Mouse (Mus musculus): ENCODE results near the gene Gm20388. TPM values are rescaled to one million over a fixed set of nuclear protein-coding genes. Genes with fewer than 3 reads are reported as not detected.

Gm20388 gene
- polyA plus RNA-seq, 1 experiment from 2014 or later = 1.4 TPM

- WGBS (ENCODE audit: insufficient replicate concordance) = 60% methylated on average over 11 of the region's 11 CpGs
- no peak overlapping the region for H3K4me3 ChIP-seq (ENCODE audit: low read depth, low read length)
- H3K9me3 ChIP-seq (replicated peaks; ENCODE audit: control insufficient read depth, low read length) = no peaks in the 10 kb centered on the region
- no peak overlapping the region for H3K4me2 ChIP-seq (ENCODE audit: low read depth, low read length)
- ATAC-seq (ENCODE audit: low read depth) = no peak
- peaks cover 7% of the 10 kb centered on the region for H3K4me1 ChIP-seq (ENCODE audit: control insufficient read depth, low read depth, low read length)
- H3K27ac ChIP-seq (ENCODE audit: low read length) = no peak overlapping the region
- H3K36me3 ChIP-seq (ENCODE audit: control insufficient read depth, insufficient read depth) = no peaks in the 10 kb centered on the region
- H3K27me3 ChIP-seq (ENCODE audit: control insufficient read depth, insufficient read depth, low read depth, low read length) = no peaks in the 10 kb centered on the region
- H3K9ac ChIP-seq (ENCODE audit: low read depth, low read length) = no peak overlapping the region
These were observed 4373.1 kb downstream of the Gm20388 start for GRCm38 (mm10) chr8:124283644-124284332.

GRCm38 (mm10) chr8:124284333-124284711 is 4373.7 kb downstream of the Gm20388 start:
- ATAC-seq (ENCODE audit: low read depth) = no peak
- Histone ChIP-seq H3K4me2 (ENCODE audit: low read depth, low read length) (no peak overlapping the region), H3K4me3 (ENCODE audit: low read depth, low read length) (no peak overlapping the region), H3K9me3 (replicated peaks; ENCODE audit: control insufficient read depth, low read length) (no peaks in the 10 kb centered on the region), H3K9ac (ENCODE audit: low read depth, low read length) (no peak overlapping the region), H3K36me3 (ENCODE audit: control insufficient read depth, insufficient read depth) (no peaks in the 10 kb centered on the region), H3K27ac (ENCODE audit: low read length) (no peak overlapping the region), H3K27me3 (ENCODE audit: control insufficient read depth, insufficient read depth, low read depth, low read length) (no peaks in the 10 kb centered on the region), H3K4me1 (ENCODE audit: control insufficient read depth, low read depth, low read length) (peaks cover 7% of the 10 kb centered on the region)
- 47% methylated on average over 6 of the region's 6 CpGs for WGBS (ENCODE audit: insufficient replicate concordance)

- peaks cover 4% of the 10 kb centered on the region for H3K4me1 ChIP-seq (ENCODE audit: control insufficient read depth, low read depth, low read length)
- H3K27me3 ChIP-seq (ENCODE audit: control insufficient read depth, insufficient read depth, low read depth, low read length) = no peaks in the 10 kb centered on the region
- H3K36me3 ChIP-seq (ENCODE audit: control insufficient read depth, insufficient read depth) = no peaks in the 10 kb centered on the region
- 61% methylated on average over 9 of the region's 9 CpGs for WGBS (ENCODE audit: insufficient replicate concordance)
- H3K4me2 ChIP-seq (ENCODE audit: low read depth, low read length) = no peak overlapping the region
- H3K4me3 ChIP-seq (ENCODE audit: low read depth, low read length) = no peak overlapping the region
- no peak overlapping the region for H3K27ac ChIP-seq (ENCODE audit: low read length)
- no peaks in the 10 kb centered on the region for H3K9me3 ChIP-seq (replicated peaks; ENCODE audit: control insufficient read depth, low read length)
- no peak for ATAC-seq (ENCODE audit: low read depth)
- no peak overlapping the region for H3K9ac ChIP-seq (ENCODE audit: low read depth, low read length)
These were observed 4374.4 kb downstream of the Gm20388 start for GRCm38 (mm10) chr8:124284984-124285576.

- Histone ChIP-seq H3K4me2 (ENCODE audit: low read depth, low read length) (no peak overlapping the region), H3K4me1 (ENCODE audit: control insufficient read depth, low read depth, low read length) (peaks cover 4% of the 10 kb centered on the region), H3K36me3 (ENCODE audit: control insufficient read depth, insufficient read depth) (no peaks in the 10 kb centered on the region), H3K27ac (ENCODE audit: low read length) (no peak overlapping the region), H3K4me3 (ENCODE audit: low read depth, low read length) (no peak overlapping the region), H3K9ac (ENCODE audit: low read depth, low read length) (no peak overlapping the region), H3K27me3 (ENCODE audit: control insufficient read depth, insufficient read depth, low read depth, low read length) (no peaks in the 10 kb centered on the region), H3K9me3 (replicated peaks; ENCODE audit: control insufficient read depth, low read length) (no peaks in the 10 kb centered on the region)
- no peak for ATAC-seq (ENCODE audit: low read depth)
- 45% methylated on average over 4 of the region's 4 CpGs for WGBS (ENCODE audit: insufficient replicate concordance)
These were observed 4376.0 kb downstream of the Gm20388 start for GRCm38 (mm10) chr8:124286461-124287124.

- Histone ChIP-seq H3K4me2 (ENCODE audit: low read depth, low read length) (no peak overlapping the region), H3K36me3 (ENCODE audit: control insufficient read depth, insufficient read depth) (no peaks in the 10 kb centered on the region), H3K27ac (ENCODE audit: low read length) (no peak overlapping the region), H3K4me3 (ENCODE audit: low read depth, low read length) (no peak overlapping the region), H3K9ac (ENCODE audit: low read depth, low read length) (no peak overlapping the region), H3K9me3 (replicated peaks; ENCODE audit: control insufficient read depth, low read length) (no peaks in the 10 kb centered on the region), H3K27me3 (ENCODE audit: control insufficient read depth, insufficient read depth, low read depth, low read length) (no peaks in the 10 kb centered on the region), H3K4me1 (ENCODE audit: control insufficient read depth, low read depth, low read length) (peaks cover 3% of the 10 kb centered on the region)
- no peak for ATAC-seq (ENCODE audit: low read depth)
- 45% methylated on average over 4 of the region's 4 CpGs for WGBS (ENCODE audit: insufficient replicate concordance)
These were observed 4377.7 kb downstream of the Gm20388 start for GRCm38 (mm10) chr8:124288215-124288864.

- no peaks in the 10 kb centered on the region for H3K36me3 ChIP-seq (ENCODE audit: control insufficient read depth, insufficient read depth)
- H3K27ac ChIP-seq (ENCODE audit: low read length) = no peak overlapping the region
- no peaks in the 10 kb centered on the region for H3K9me3 ChIP-seq (replicated peaks; ENCODE audit: control insufficient read depth, low read length)
- ATAC-seq (ENCODE audit: low read depth) = no peak
- H3K4me2 ChIP-seq (ENCODE audit: low read depth, low read length) = no peak overlapping the region
- H3K4me1 ChIP-seq (ENCODE audit: control insufficient read depth, low read depth, low read length) = peaks cover 4% of the 10 kb centered on the region; the same call in 1 of the 2 replicates
- H3K27me3 ChIP-seq (ENCODE audit: control insufficient read depth, insufficient read depth, low read depth, low read length) = no peaks in the 10 kb centered on the region
- H3K9ac ChIP-seq (ENCODE audit: low read depth, low read length) = no peak overlapping the region
- WGBS (ENCODE audit: insufficient replicate concordance) = 74% methylated on average over 5 of the region's 5 CpGs
- H3K4me3 ChIP-seq (ENCODE audit: low read depth, low read length) = no peak overlapping the region
These were observed 4378.9 kb downstream of the Gm20388 start for GRCm38 (mm10) chr8:124289481-124290050.

GRCm38 (mm10) chr8:124290911-124291691 is 4380.5 kb downstream of the Gm20388 start:
- no peaks in the 10 kb centered on the region for H3K27me3 ChIP-seq (ENCODE audit: control insufficient read depth, insufficient read depth, low read depth, low read length)
- ATAC-seq (ENCODE audit: low read depth) = no peak
- H3K27ac ChIP-seq (ENCODE audit: low read length) = no peak overlapping the region
- H3K4me1 ChIP-seq (ENCODE audit: control insufficient read depth, low read depth, low read length) = peaks cover 4% of the 10 kb centered on the region; the same call in 1 of the 2 replicates
- no peak overlapping the region for H3K4me3 ChIP-seq (ENCODE audit: low read depth, low read length)
- no peak overlapping the region for H3K4me2 ChIP-seq (ENCODE audit: low read depth, low read length)
- no peak overlapping the region for H3K9ac ChIP-seq (ENCODE audit: low read depth, low read length)
- 77% methylated on average over 9 of the region's 9 CpGs for WGBS (ENCODE audit: insufficient replicate concordance)
- H3K9me3 ChIP-seq (replicated peaks; ENCODE audit: control insufficient read depth, low read length) = no peaks in the 10 kb centered on the region
- H3K36me3 ChIP-seq (ENCODE audit: control insufficient read depth, insufficient read depth) = no peaks in the 10 kb centered on the region

GRCm38 (mm10) chr8:124291693-124292092 is 4381.1 kb downstream of the Gm20388 start:
- H3K27ac ChIP-seq (ENCODE audit: low read length) = no peak overlapping the region
- no peaks in the 10 kb centered on the region for H3K27me3 ChIP-seq (ENCODE audit: control insufficient read depth, insufficient read depth, low read depth, low read length)
- peak; percentile 59 for ATAC-seq (ENCODE audit: low read depth)
- no peaks in the 10 kb centered on the region for H3K36me3 ChIP-seq (ENCODE audit: control insufficient read depth, insufficient read depth)
- H3K4me2 ChIP-seq (ENCODE audit: low read depth, low read length) = no peak overlapping the region
- 73% methylated on average over 5 of the region's 5 CpGs for WGBS (ENCODE audit: insufficient replicate concordance)
- H3K4me3 ChIP-seq (ENCODE audit: low read depth, low read length) = no peak overlapping the region
- H3K9me3 ChIP-seq (replicated peaks; ENCODE audit: control insufficient read depth, low read length) = no peaks in the 10 kb centered on the region
- no peak overlapping the region for H3K9ac ChIP-seq (ENCODE audit: low read depth, low read length)
- H3K4me1 ChIP-seq (ENCODE audit: control insufficient read depth, low read depth, low read length) = peaks cover 4% of the 10 kb centered on the region; the same call in 1 of the 2 replicates

Measured in liver, embryonic 16.5 days (tissue).